Mouse (Mus musculus) frontal cortex, adult (tissue): Measurements from ENCODE around the gene Cfap221.

ENCODE experiments used
- ATAC-seq: cut with Nextera tagmentation; 2 replicates; pipeline ENCODE4 v1.9.2; 2017; ENCODE audit warnings: mild to moderate bottlenecking, moderate library complexity, mixed read lengths; ENCODE audit not compliant: low TSS enrichment

The Cfap221 gene

DNA sequence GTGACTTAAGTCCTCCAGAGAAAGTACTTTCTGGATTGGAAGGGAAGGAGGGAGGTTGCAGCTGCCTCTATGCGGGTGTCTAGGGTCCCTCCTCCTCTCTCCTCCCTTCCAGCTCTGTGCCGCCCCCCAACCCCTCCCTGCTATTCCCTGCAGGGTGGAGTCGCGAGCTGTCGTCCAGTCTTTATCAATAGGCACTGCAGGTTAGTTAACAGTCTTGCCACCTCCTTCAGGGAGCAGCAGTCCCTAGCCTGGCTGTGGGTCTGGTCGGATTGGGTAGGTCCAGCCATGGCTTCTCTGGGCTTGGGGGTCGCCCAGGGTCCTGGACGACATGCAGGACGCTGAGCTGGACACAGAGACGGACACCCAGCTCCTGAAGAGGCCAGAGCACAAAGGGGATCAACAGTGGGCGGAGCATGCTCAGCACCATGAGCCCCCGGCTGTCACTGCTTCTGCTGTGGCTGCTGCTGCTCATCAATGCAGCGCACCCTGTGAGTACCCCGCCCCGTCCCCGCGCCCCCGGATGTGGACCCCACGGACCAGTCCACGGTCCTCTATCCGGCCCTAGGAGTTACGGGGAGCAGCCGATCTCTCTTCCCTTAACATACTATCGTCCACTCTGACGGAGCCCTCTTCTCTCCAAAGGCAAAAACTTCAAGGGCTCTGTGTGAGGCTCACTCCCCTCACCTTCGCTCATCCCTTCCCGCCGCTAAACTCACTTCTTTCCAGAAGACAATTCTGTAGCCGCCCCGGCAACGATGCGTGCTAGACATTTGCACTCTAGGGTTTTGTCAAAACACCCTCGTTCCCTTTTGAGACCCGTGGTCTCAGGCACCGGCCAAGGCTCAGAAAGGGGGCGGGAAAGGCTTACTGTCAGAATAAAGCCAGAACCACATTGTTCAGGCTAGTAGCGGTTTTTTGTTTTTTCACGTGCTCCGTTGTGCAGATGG, 10.1 kb upstream of the Cfap221 start, which contains the start of gene Sctr:
Gene Sctr, plus strand, starts transcription at position 51 of the 947 bp plus-strand sequence.
- no peak for ATAC-seq

DNA sequence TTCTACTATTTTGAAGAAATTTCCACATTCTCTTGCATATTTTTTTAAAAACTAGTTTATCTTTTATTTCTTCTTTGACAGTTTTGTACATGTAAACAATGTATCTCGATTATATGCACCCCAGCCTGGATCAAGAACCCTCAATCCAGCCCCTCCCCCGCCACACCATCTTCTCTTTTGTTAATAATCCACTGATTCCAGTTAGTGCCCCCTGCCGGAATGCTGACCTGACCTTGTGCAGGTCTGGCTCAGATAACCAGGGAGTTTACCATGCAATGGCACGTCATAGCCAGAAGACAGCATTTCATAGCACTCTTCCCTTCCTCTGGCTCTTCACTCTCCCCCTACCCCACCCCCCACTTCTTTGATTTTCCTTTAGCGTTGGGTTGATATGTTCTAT, 610 bp upstream of the Cfap221 start:
- ATAC-seq: no peak

DNA sequence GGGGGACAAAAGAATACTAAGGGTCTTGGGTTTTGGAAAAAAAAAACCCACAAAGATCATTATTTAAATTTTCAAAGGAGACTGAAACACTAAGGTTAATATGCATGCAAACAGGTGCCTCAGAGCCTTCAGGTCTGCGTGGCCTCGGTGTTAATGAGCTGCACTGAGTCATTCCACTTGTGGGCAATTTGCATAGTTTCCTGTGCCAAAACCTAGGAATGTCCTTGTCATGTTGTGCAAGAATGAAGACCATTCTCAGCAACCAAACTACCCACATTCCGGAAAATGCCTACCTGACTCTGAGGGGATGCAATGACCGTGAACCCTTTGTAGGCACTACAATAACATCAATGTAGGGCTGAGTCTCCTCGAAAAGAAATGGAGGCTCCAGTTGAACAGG, 10.5 kb downstream of the Cfap221 start:
- ATAC-seq: no peak

DNA sequence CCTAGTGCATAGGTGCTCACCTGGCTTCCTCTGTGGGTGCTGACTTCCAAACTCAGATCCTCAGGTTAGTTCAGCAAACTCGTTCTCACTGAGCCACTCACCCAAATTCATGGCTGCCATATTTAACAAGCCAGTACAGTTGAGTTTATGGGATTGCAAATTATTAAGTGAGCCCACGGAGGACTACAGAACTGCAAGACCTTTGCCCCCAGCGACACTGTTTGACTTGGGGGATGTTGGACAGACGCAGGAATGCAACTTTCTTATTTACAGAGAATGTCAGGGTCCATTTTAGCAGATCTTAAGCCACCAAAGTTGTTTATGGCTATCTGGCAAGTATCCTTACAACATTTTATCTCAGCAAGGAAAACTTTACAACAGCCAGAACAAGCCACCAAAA, 21.9 kb downstream of the Cfap221 start:
- ATAC-seq: no peak

- ATAC-seq: no peak
Observed at GRCm38 (mm10) chr1:119973117-119973516, 23.9 kb downstream of the Cfap221 start.

- no peak for ATAC-seq
Observed at GRCm38 (mm10) chr1:119965804-119966514, 31.1 kb downstream of the Cfap221 start.

DNA sequence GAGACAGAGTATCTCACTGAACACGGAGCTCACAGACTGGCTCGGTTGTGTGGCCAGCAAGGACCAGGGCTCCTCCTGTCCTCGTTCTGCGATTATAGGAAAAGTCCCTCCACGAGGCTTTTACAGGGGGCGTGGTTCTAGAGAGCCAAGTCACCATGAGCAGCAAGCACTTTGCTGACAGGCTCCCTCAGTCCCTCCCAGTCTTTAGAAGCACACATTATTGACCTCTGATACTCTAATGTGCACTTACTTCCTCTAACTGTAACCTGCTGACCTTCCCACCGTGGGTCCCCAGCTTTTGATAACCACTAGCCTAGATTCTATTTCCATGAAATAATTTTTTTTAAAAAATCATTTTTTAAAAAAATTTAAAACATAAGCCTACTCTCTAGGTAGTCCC, 37.1 kb downstream of the Cfap221 start:
- ATAC-seq: no peak

DNA sequence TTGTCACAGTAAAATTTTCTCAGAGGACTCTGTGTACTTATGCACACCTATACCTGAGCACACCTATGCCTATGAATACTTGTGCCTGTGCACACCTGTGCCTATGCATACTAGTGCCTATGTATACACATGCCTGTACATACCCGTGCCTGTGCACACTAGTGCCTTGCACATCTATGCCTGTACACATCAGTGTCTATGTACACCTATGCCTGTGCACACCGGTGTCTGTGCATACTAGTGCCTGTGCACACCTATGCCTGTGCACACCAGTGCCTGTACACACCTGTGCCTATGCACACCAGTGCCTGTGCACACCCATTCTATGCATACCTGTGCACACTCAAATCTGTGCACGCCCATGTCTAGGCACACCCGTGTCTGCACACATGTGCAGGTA, 37.6 kb downstream of the Cfap221 start:
- ATAC-seq: no peak

- 0 out of 2 replicates have a peak, but pooled peaks have one; percentile 44 for ATAC-seq
Observed at GRCm38 (mm10) chr1:119957716-119958222, 39.3 kb downstream of the Cfap221 start.

- no peak for ATAC-seq
Observed at GRCm38 (mm10) chr1:119954680-119955079, 42.4 kb downstream of the Cfap221 start.

DNA sequence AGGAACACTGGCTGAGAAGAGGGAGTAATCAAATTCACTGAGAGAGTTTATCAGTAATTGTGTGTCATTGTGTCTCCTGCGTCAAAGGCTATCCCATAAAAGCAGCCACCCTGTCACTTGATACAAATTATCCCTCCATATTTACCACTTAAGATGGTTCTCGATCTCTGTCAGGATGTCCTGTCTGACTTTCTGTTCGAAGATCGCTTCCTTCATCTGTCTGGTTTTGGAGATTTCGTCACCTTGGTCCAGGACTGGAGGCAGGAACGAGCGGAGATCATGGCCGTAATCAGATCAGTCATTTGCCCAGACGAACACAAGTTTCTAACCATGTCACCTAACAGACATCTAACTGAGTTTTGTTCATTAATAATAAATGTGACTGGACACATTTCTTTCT, 43.6 kb downstream of the Cfap221 start:
- no peak for ATAC-seq

DNA sequence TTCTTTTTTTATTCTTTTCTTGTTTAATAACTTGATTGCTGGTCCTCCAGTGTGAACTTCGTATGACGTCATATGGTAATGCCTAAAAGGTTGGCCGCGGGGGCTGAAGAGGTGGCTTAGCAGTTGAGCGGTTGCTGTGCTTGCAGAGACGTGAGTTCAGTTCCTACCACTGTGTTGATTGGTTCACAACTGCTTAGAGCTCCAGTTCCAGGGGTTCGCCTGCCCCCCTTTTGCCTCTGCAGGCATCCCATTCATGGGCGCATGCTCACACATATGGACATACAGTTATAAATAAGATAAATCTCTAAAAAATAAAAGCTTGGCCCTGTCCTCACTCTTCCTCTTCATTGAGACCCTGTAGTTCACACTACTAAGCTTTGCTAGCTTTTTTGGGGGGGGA, 46.9 kb downstream of the Cfap221 start:
- no peak for ATAC-seq

DNA sequence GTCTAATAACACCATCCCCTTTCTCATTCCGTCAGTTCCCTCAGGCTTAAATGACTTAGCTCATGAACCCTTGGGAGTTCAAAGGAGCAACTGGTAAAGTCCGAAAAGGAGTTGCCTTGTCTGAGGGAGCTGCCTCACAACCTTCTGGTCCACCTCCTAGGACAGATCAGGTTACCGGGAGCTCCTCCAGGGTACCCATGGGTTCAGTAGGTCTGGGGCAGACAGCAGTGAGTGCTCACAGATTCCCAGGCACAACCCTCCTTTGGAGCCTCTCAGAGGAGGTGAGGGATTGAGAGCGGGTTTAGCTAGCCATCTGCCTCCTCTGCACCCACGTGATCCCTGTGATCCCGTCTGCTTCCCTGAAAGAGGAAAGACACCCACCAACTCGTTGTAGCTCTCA, 60.2 kb downstream of the Cfap221 start:
- ATAC-seq: peak; percentile 50; the same call in 1 of the 2 replicates

GRCm38 (mm10) chr1:119931421-119932150, 65.4 kb downstream of the Cfap221 start:
- no peak for ATAC-seq

DNA sequence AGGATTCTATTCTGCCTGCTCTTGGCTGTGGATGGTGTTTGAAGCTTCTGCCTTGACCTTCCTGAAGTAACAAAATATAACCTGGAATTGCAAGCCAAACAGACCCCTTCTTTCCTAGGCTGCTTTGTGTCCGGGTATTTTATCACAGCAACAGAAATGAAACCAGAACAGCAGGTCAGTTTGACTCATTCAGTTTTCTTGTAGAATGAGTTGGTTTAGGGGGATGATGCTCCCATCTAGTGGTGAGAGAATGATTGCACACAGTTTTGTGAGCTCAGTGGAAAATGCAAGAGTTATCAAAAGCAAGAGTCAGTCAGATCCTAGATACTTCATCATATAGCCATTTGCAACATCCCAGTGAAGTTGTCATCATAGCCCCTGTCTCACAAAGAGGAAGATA, 67.3 kb downstream of the Cfap221 start:
- ATAC-seq: peak; percentile 81

- ATAC-seq: peak; percentile 57; the same call in 1 of the 2 replicates
Observed at GRCm38 (mm10) chr1:119919299-119919698, 77.7 kb downstream of the Cfap221 start.

DNA sequence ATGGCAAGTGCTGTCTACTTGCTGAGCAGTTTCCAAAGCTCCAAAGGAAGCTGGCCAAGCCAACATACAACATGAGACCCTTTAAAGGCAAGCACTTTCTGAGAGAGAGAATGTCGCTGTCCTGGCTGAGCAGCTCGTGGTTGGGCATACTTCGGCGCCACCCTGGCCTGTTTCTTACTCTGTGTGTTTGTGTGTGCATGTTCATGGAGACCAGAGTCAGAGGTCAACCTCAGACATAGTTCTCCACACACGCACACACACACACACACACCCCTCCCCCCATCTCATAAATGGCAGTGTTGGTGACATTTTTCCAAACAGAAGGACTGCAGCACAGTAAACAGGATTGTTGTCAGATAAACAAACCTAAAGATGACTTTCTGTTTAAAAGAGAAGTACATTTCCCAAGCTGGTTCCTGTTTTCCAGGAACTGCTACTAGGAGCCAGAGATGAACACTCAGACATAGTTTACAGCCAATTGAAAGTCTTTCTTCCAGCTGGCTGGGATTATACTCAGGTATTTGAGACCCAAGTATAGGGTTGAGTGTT, 80.1 kb downstream of the Cfap221 start:
- no peak for ATAC-seq

DNA sequence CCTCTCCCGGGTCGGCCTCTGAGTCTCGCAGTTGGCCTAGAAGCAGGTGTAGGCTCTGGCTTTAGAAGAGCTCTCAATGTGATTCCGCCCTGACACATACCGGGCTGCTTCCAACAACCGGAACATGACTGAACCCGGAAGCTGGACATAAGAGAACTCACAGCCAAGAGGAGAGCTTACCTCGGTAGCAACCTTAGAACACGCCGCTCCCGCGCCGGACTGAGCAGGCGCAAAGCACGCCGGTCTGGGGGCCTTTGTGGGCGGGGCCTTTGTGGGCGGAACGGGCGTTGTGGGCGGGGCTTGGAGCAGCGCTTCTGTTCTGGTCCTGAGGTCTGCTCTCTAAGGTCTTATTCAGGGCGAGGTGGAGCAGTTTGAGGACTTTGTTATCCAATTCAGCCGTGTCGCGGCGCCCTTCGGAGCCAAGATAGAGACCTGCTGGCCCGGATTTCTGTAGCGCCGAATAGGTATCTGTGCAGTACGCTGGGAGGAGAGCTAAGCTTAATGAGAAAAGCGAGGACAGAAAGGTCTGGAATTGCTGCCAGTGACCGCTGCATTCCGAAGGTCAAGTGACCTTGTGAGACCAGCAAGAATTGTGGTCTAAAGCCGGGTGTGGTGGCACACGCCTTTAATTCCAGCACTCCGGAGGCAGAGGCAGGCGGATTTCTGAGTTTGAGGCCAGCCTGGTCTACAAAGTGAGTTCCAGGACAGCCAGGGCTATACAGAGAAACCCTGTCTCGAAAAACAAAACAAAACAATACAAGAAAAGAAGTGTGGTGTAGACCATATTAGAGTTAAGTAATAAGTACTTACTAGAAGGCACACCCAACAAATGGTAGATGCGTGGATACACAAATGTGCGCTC, 83.8 kb downstream of the Cfap221 start, which contains the start of gene Tmem177:
Gene Tmem177, minus strand, starts transcription at position 256 of the 862 bp plus-strand sequence.
- peak; percentile 93 for ATAC-seq

DNA sequence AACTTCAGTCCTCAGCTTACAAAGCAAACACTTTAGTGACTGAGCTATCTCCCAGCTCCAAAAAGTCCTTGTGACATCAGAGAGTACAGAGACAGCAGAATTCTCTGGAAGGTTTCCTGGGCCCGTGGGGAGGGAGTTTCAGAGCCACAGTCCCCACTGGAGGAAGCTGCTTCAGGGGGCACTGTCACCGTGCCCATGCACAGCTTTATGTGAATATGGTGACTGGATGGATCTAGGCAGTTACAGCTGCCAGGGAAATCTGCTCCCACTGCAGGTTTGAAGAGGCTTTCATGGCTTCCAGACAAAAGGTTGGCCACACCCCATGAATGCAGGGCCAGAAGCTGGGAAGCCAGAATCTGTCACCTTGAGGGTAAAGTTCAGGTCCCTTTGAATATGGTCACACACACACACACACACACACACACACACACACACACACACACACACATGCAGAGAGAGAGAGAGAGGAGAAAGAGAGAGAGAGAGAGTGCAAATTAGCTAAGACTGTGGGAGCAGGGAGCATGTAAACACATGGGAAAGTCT, 89.8 kb downstream of the Cfap221 start:
- ATAC-seq: no peak

GRCm38 (mm10) chr1:119903231-119903620, 93.8 kb downstream of the Cfap221 start:
- ATAC-seq: no peak
